Mouse (Mus musculus) MEL (cell line): ENCODE results near the gene Myh6. TPM values are rescaled to one million over a fixed set of nuclear protein-coding genes. Genes with fewer than 3 reads are reported as not detected.

Experiments used
- DNase-seq: peaks from one replicate; pipeline ENCODE4 v3.0.0; 2011; ENCODE audit warnings: low read depth, low spot score
- H3K27ac ChIP-seq: 2 replicates; pipeline ENCODE4 v1.5.1; 2012; ENCODE audit warnings: low read depth, mild to moderate bottlenecking, control low read depth, low read length, moderate library complexity; ENCODE audit not compliant: control insufficient read depth
- H3K27me3 ChIP-seq, 2 experiments: fragments of 150-350 bp in 1 of 2; sonication (generic) in 1 of 2; 2 replicates each; pipeline ENCODE4 v1.6.1; 2012; ENCODE audit warnings: low read length in 2 of 2, mild to moderate bottlenecking in 2 of 2, improper control_type of control experiment in 1 of 2, moderate library complexity in 1 of 2; ENCODE audit not compliant: insufficient read depth in 2 of 2, control insufficient read depth in 1 of 2
- H3K36me3 ChIP-seq, 2 experiments: 2 replicates each; pipeline ENCODE4 v1.6.1; 2012 to 2014; ENCODE audit warnings: low read length in 2 of 2, improper control_type of control experiment in 1 of 2, inconsistent platforms in 1 of 2, mild to moderate bottlenecking in 1 of 2; ENCODE audit not compliant: insufficient read depth in 2 of 2, control insufficient read depth in 1 of 2
- H3K4me1 ChIP-seq, 2 experiments: fragments of 150-350 bp in 1 of 2; sonication (generic) in 1 of 2; 2 replicates each; pipeline ENCODE4 v1.6.1; 2012; ENCODE audit warnings: low read length in 2 of 2, improper control_type of control experiment in 1 of 2, mild to moderate bottlenecking in 1 of 2; ENCODE audit not compliant: insufficient read depth in 2 of 2, control insufficient read depth in 1 of 2
- H3K4me3 ChIP-seq, 2 experiments: fragments of 150-350 bp in 1 of 2; sonication (generic) in 1 of 2; 2 replicates each; pipeline ENCODE4 v1.5.1; 2012; ENCODE audit warnings: low read depth in 2 of 2, low read length in 2 of 2, mild to moderate bottlenecking in 2 of 2, moderate library complexity in 2 of 2, control low read depth in 1 of 2, improper control_type of control experiment in 1 of 2; ENCODE audit not compliant: control insufficient read depth in 1 of 2, insufficient read depth in 1 of 2
- H3K79me2 ChIP-seq: 2 replicates; pipeline ENCODE4 v1.6.1; 2012; ENCODE audit warnings: mild to moderate bottlenecking, low read length, moderate library complexity; ENCODE audit not compliant: control insufficient read depth, poor library complexity, insufficient read depth
- H3K9ac ChIP-seq: 2 replicates; pipeline ENCODE4 v1.6.1; 2012; ENCODE audit warnings: low read depth, mild to moderate bottlenecking, control low read depth, low read length, moderate library complexity; ENCODE audit not compliant: control insufficient read depth, poor library complexity, severe bottlenecking
- H3K9me3 ChIP-seq: fragments of 150-350 bp; sonication (generic); replicated peaks from 2 replicates; pipeline ENCODE4 v1.6.1; 2012; ENCODE audit warnings: mild to moderate bottlenecking, low read length, improper control_type of control experiment, moderate library complexity; ENCODE audit not compliant: insufficient read depth
- CHD1 ChIP-seq: IDR thresholded peaks from 2 replicates; pipeline ENCODE4 v1.6.1; 2012; ENCODE audit warnings: low read depth, mild to moderate bottlenecking, inconsistent platforms, low read length, improper control_type of control experiment
- CHD2 ChIP-seq: IDR thresholded peaks from 2 replicates; pipeline ENCODE4 v1.6.1; 2011; ENCODE audit warnings: low read length, improper control_type of control experiment
- ELF1 ChIP-seq: IDR thresholded peaks from 2 replicates; pipeline ENCODE4 v1.6.1; 2014; ENCODE audit warnings: low read depth, mild to moderate bottlenecking, inconsistent platforms, low read length, improper control_type of control experiment, moderate library complexity
- GABPA ChIP-seq: IDR thresholded peaks from 2 replicates; pipeline ENCODE4 v1.6.1; 2012; ENCODE audit warnings: low read depth, mild to moderate bottlenecking, inconsistent platforms, low read length, improper control_type of control experiment, moderate library complexity
- HCFC1 ChIP-seq: IDR thresholded peaks from 2 replicates; pipeline ENCODE4 v1.6.1; 2012; ENCODE audit warnings: low read depth, mild to moderate bottlenecking, inconsistent platforms, low read length, improper control_type of control experiment, moderate library complexity
- JUND ChIP-seq: IDR thresholded peaks from 2 replicates; pipeline ENCODE4 v1.6.1; 2011; ENCODE audit warnings: low read depth, mild to moderate bottlenecking, improper control_type of control experiment, low read length
- MAFK ChIP-seq: IDR thresholded peaks from 2 replicates; pipeline ENCODE4 v1.6.1; 2011; ENCODE audit warnings: low read depth, mild to moderate bottlenecking, low read length, improper control_type of control experiment, borderline replicate concordance
- MAZ ChIP-seq: IDR thresholded peaks from 2 replicates; pipeline ENCODE4 v1.6.1; 2012; ENCODE audit warnings: low read depth, mild to moderate bottlenecking, inconsistent platforms, low read length, improper control_type of control experiment
- MEF2A ChIP-seq: IDR thresholded peaks from 2 replicates; pipeline ENCODE4 v1.6.1; 2014; ENCODE audit warnings: low read depth, mild to moderate bottlenecking, inconsistent platforms, low read length, improper control_type of control experiment; ENCODE audit not compliant: poor library complexity, insufficient replicate concordance, severe bottlenecking; ENCODE audit errors: extremely low read depth
- MXI1 ChIP-seq: IDR thresholded peaks from 2 replicates; pipeline ENCODE4 v1.6.1; 2011; ENCODE audit warnings: mild to moderate bottlenecking, low read depth, low read length, improper control_type of control experiment
- MYB ChIP-seq: IDR thresholded peaks from 2 replicates; pipeline ENCODE4 v1.6.1; 2011; ENCODE audit warnings: mild to moderate bottlenecking, low read depth, low read length, improper control_type of control experiment
- NELFE ChIP-seq: IDR thresholded peaks from 2 replicates; pipeline ENCODE4 v1.6.1; 2011; ENCODE audit warnings: low read depth, low read length, improper control_type of control experiment
- NRF1 ChIP-seq: IDR thresholded peaks from 2 replicates; pipeline ENCODE4 v1.6.1; 2014; ENCODE audit warnings: low read depth, mild to moderate bottlenecking, inconsistent platforms, low read length, improper control_type of control experiment, moderate library complexity; ENCODE audit not compliant: poor library complexity, insufficient read depth, severe bottlenecking
- POLR2AphosphoS2 ChIP-seq: IDR thresholded peaks from 2 replicates; pipeline ENCODE4 v1.6.1; 2011; ENCODE audit warnings: low read length, improper control_type of control experiment
- RAD21 ChIP-seq: IDR thresholded peaks from 2 replicates; pipeline ENCODE4 v1.6.1; 2011; ENCODE audit warnings: mild to moderate bottlenecking, low read depth, low read length, improper control_type of control experiment
- SMC3 ChIP-seq: IDR thresholded peaks from 2 replicates; pipeline ENCODE4 v1.6.1; 2011; ENCODE audit warnings: low read depth, low read length, improper control_type of control experiment
- TBP ChIP-seq: IDR thresholded peaks from 2 replicates; pipeline ENCODE4 v1.8.0; 2011; ENCODE audit warnings: low read depth, low read length, improper control_type of control experiment
- TCF12 ChIP-seq: IDR thresholded peaks from 2 replicates; pipeline ENCODE4 v1.6.1; 2014; ENCODE audit warnings: low read depth, mild to moderate bottlenecking, inconsistent platforms, low read length, improper control_type of control experiment, moderate library complexity
- USF2 ChIP-seq, 2 experiments: IDR thresholded peaks; 2 replicates each; pipeline ENCODE4 v1.6.1; 2011 to 2012; ENCODE audit warnings: improper control_type of control experiment in 2 of 2, low read length in 2 of 2, borderline replicate concordance in 1 of 2, inconsistent platforms in 1 of 2, low read depth in 1 of 2, mild to moderate bottlenecking in 1 of 2; ENCODE audit not compliant: insufficient read depth in 1 of 2
- polyA plus RNA-seq, 2 experiments: library from polyadenylated mRNA; stranded (reverse) in 1 of 2; unstranded in 1 of 2; fragments of >175 nt in 1 of 2; fragments of >200 nt in 1 of 2; gene quantifications; 2 replicates each; pipeline versions ENCODE4 v1.2.1 to v1.2.4; 2012; ENCODE audit warnings: low replicate concordance in 2 of 2, low read depth in 1 of 2; ENCODE audit not compliant: insufficient read length in 2 of 2, insufficient read depth in 1 of 2, missing spikeins in 1 of 2
- total RNA-seq: library from RNA; depleted of rRNA; stranded (reverse); fragments of 300-350 nt; gene quantifications from 2 replicates; pipeline ENCODE4 v1.2.3, GENCODE M21; 2012

The Myh6 gene
- total and polyA plus RNA-seq, 3 experiments, result not detected

GRCm38 (mm10) chr14:54941024-54941978 is 25.4 kb downstream of the Myh6 start:
- Histone ChIP-seq H3K27me3 (no peaks in the 10 kb centered on the region; a peak in 1 of 4 replicates), H3K4me3 (no peak overlapping the region), H3K9ac (no peak overlapping the region), H3K4me1 (peaks cover 0 to 8% of the 10 kb centered on the region in 2 experiments; a peak in 1 of 4 replicates), H3K27ac (no peak overlapping the region), H3K36me3 (peaks cover 0 to 5% of the 10 kb centered on the region in 2 experiments; a peak in 1 of 4 replicates), H3K9me3 (no peaks in the 10 kb centered on the region), H3K79me2 (no peaks in the 10 kb centered on the region)
- TF ChIP-seq NRF1 (no peak), GABPA (no peak), MXI1 (no peak), RAD21 (no peak), POLR2AphosphoS2 (no peak), TCF12 (no peak)
- DNase-seq, result no peak

- Histone ChIP-seq H3K4me1 (peaks cover 0 to 8% of the 10 kb centered on the region in 2 experiments; a peak in 1 of 4 replicates), H3K9ac (no peak overlapping the region), H3K27me3 (0 out of 4 replicates have a peak, but pooled peaks cover 0 to under 1% of the 10 kb centered on the region in 2 experiments), H3K79me2 (no peaks in the 10 kb centered on the region), H3K9me3 (no peaks in the 10 kb centered on the region), H3K4me3 (no peak overlapping the region), H3K27ac (no peak overlapping the region), H3K36me3 (peaks cover 0 to 5% of the 10 kb centered on the region in 2 experiments; a peak in 1 of 4 replicates)
- no peak for DNase-seq
- TF ChIP-seq NELFE (no peak), MAFK (no peak), JUND (no peak), TBP (no peak), RAD21 (no peak), USF2 (IDR thresholded peaks at IDR 0.05; ENCODE audit: borderline replicate concordance in 1 of 2, insufficient read depth in 1 of 2, low read depth in 1 of 2, low read length in 2 of 2) (no peak), MYB (no peak), HCFC1 (no peak), CHD2 (no peak), MEF2A (no peak), MAZ (no peak), CHD1 (no peak), GABPA (no peak), POLR2AphosphoS2 (no peak), SMC3 (no peak), ELF1 (no peak), TCF12 (no peak)
Observed at GRCm38 (mm10) chr14:54940176-54940530, 26.6 kb downstream of the Myh6 start.
